Mouse (Mus musculus) embryonic facial prominence, embryonic 15.5 days (tissue): ENCODE measurements around the gene Zmym2. TPM values are rescaled to one million over a fixed set of nuclear protein-coding genes. Genes with fewer than 3 reads are reported as not detected.

Source experiments
- polyA plus RNA-seq: library from polyadenylated mRNA; unstranded; fragments of >200 nt; fragmentation: Nextera tagmentation; extraction: Ambion mirVana; gene quantifications from 2 replicates; pipeline ENCODE4 v1.2.1, GENCODE M21; 2015

The Zmym2 gene
- polyA plus RNA-seq, 1 experiment from 2014 or later = 36.6 TPM

Other genes starting within 250 kb of the Zmym2 start
- gene Mphosph8, start 218.4 kb upstream of the Zmym2 start, polyA plus RNA-seq = 26.3 and 27.6 TPM in 2 replicates
- gene Pspc1, start 108.3 kb upstream of the Zmym2 start, polyA plus RNA-seq = 23.1 and 24.8 TPM in 2 replicates
- gene Zmym5, start 74.9 kb upstream of the Zmym2 start, polyA plus RNA-seq = 27.7 and 29.4 TPM in 2 replicates
- 9.5 and 13.0 TPM in 2 replicates for gene Gja3, start 171.4 kb downstream of the Zmym2 start, polyA plus RNA-seq
- gene Gjb2, start 218.0 kb downstream of the Zmym2 start, polyA plus RNA-seq = 53.0 and 54.3 TPM in 2 replicates
- gene Gm4491, start 229.2 kb downstream of the Zmym2 start, polyA plus RNA-seq = 0.14 TPM in 1 of 2 replicates, not detected in the other
- gene Gjb6, start 247.0 kb downstream of the Zmym2 start, polyA plus RNA-seq = 19.4 and 24.8 TPM in 2 replicates